Mouse (Mus musculus): ENCODE measurements around the gene Gpr146. TPM values are rescaled to one million over a fixed set of nuclear protein-coding genes. Genes with fewer than 3 reads are reported as not detected.

The Gpr146 gene
- polyA plus RNA-seq, 2 experiments = 1.9 to 2.3 TPM

DNA sequence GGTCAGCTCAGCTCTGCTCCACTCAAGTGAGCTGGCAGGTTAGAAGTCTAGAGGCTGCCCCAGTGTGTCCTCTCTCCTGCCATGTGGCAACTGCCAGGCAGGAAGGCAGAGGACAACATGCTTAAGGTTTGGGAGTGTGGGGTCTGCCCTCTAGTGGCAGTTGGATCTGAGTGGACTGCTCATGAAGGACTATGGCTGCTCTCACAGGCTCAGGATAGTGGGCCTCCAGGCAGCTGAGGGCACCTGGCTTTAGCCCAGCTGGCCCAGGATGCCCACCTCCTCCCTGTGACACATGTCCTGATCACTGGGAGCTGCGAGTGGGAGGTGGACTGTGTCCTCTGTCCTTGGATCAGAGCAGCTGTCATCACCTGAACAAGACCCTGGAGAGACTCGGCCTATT lies 18.8 kb upstream of the Gpr146 start:
- DNase-seq (ENCODE audit: low spot score) (no peak), ATAC-seq (ENCODE audit: low FRiP score, low read depth) (no peak; the same call in 1 of the 2 replicates)
- Histone ChIP-seq H3K4me1 (ENCODE audit: control insufficient read depth, insufficient read depth, low read length) (no peaks in the 10 kb centered on the region), H3K9ac (ENCODE audit: low read depth, low read length, severe bottlenecking) (no peak overlapping the region), H3K4me2 (replicated peaks; ENCODE audit: low read depth, low read length, severe bottlenecking) (no peak overlapping the region), H3K27me3 (ENCODE audit: control insufficient read depth, insufficient read depth, low read length) (no peaks in the 10 kb centered on the region), H3K36me3 (ENCODE audit: control insufficient read depth, insufficient read depth, low read length) (peaks cover 6% of the 10 kb centered on the region), H3K27ac (replicated peaks; ENCODE audit: low read depth, low read length) (no peak overlapping the region), H3K9me3 (ENCODE audit: control insufficient read depth, low read length) (no peaks in the 10 kb centered on the region), H3K4me3 (replicated peaks; ENCODE audit: low read length) (no peak overlapping the region)
- TF ChIP-seq POLR2A (IDR thresholded peaks at IDR 0.05; ENCODE audit: borderline replicate concordance, extremely low read depth, insufficient read depth, insufficient read length) = no peak
- WGBS = 79% methylated on average over 2 of the region's 2 CpGs

DNA sequence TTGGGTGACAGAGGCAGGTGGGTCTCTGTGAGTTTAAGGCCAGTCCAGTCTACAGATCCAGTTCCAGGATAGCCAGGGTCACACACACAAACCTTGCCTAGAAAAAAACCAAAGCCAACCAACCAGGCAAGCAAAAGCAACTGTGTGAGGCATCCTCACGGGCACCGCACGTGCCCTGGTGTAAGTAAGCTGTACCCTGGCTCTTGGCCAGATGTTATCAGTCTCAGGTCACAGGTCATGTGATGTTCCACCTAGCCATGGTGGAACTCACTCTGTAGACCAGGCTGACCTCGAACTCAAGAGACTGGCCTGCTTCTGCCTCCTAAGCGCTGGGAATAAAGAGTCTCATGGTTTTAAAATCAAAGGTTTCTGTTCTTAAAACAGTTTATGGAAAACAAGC lies 18.3 kb upstream of the Gpr146 start:
- ATAC-seq (ENCODE audit: low FRiP score, low read depth) (no peak), DNase-seq (ENCODE audit: low spot score) (no peak)
- Histone ChIP-seq H3K36me3 (ENCODE audit: control insufficient read depth, insufficient read depth, low read length) (peaks cover 6% of the 10 kb centered on the region), H3K27ac (replicated peaks; ENCODE audit: low read depth, low read length) (no peak overlapping the region), H3K4me1 (ENCODE audit: control insufficient read depth, insufficient read depth, low read length) (no peaks in the 10 kb centered on the region; the same call in 1 of the 2 replicates), H3K27me3 (ENCODE audit: control insufficient read depth, insufficient read depth, low read length) (no peaks in the 10 kb centered on the region), H3K9ac (ENCODE audit: low read depth, low read length, severe bottlenecking) (no peak overlapping the region), H3K4me3 (replicated peaks; ENCODE audit: low read length) (no peak overlapping the region), H3K4me2 (replicated peaks; ENCODE audit: low read depth, low read length, severe bottlenecking) (no peak overlapping the region), H3K9me3 (ENCODE audit: control insufficient read depth, low read length) (no peaks in the 10 kb centered on the region)
- WGBS = 86% methylated on average over 5 of the region's 5 CpGs
- TF ChIP-seq POLR2A (IDR thresholded peaks at IDR 0.05; ENCODE audit: borderline replicate concordance, extremely low read depth, insufficient read depth, insufficient read length) = no peak

GRCm38 (mm10) chr5:139363858-139364257 lies 13.6 kb upstream of the Gpr146 start:
- H3K9me3 ChIP-seq (ENCODE audit: control insufficient read depth, low read length) = no peaks in the 10 kb centered on the region
- no peak overlapping the region for H3K4me3 ChIP-seq (replicated peaks; ENCODE audit: low read length)
- ATAC-seq (ENCODE audit: low FRiP score, low read depth) (no peak), DNase-seq (ENCODE audit: low spot score) (no peak)
- no peak for TF ChIP-seq POLR2A (IDR thresholded peaks at IDR 0.05; ENCODE audit: borderline replicate concordance, extremely low read depth, insufficient read depth, insufficient read length)
- 70% methylated on average over 7 of the region's 7 CpGs for WGBS
- H3K27ac ChIP-seq (replicated peaks; ENCODE audit: low read depth, low read length) = no peak overlapping the region
- H3K36me3 ChIP-seq (ENCODE audit: control insufficient read depth, insufficient read depth, low read length) = peaks cover 6% of the 10 kb centered on the region
- H3K4me2 ChIP-seq (replicated peaks; ENCODE audit: low read depth, low read length, severe bottlenecking) = no peak overlapping the region
- H3K9ac ChIP-seq (ENCODE audit: low read depth, low read length, severe bottlenecking) = no peak overlapping the region
- peaks cover 11% of the 10 kb centered on the region; the same call in 1 of the 2 replicates for H3K4me1 ChIP-seq (ENCODE audit: control insufficient read depth, insufficient read depth, low read length)
- H3K27me3 ChIP-seq (ENCODE audit: control insufficient read depth, insufficient read depth, low read length) = no peaks in the 10 kb centered on the region

- Histone ChIP-seq H3K36me3 (ENCODE audit: control insufficient read depth, insufficient read depth, low read length) (peaks cover 6% of the 10 kb centered on the region), H3K27me3 (ENCODE audit: control insufficient read depth, insufficient read depth, low read length) (no peaks in the 10 kb centered on the region), H3K27ac (replicated peaks; ENCODE audit: low read depth, low read length) (0 out of 2 replicates have a peak overlapping the region, but pooled peaks have one; percentile 26), H3K9me3 (ENCODE audit: control insufficient read depth, low read length) (no peaks in the 10 kb centered on the region), H3K4me2 (replicated peaks; ENCODE audit: low read depth, low read length, severe bottlenecking) (no peak overlapping the region; the same call in 1 of the 2 replicates), H3K4me1 (ENCODE audit: control insufficient read depth, insufficient read depth, low read length) (peaks cover 11% of the 10 kb centered on the region; the same call in 1 of the 2 replicates), H3K4me3 (replicated peaks; ENCODE audit: low read length) (no peak overlapping the region), H3K9ac (ENCODE audit: low read depth, low read length, severe bottlenecking) (0 out of 2 replicates have a peak overlapping the region, but pooled peaks have one; percentile 12)
- ATAC-seq (ENCODE audit: low FRiP score, low read depth) = peak; percentile 52
- WGBS = 28% methylated on average over 12 of the region's 12 CpGs
- peak; percentile 82 for DNase-seq (ENCODE audit: low spot score)
- no peak for TF ChIP-seq POLR2A (IDR thresholded peaks at IDR 0.05; ENCODE audit: borderline replicate concordance, extremely low read depth, insufficient read depth, insufficient read length)
Observed at GRCm38 (mm10) chr5:139364260-139364910, 13.1 kb upstream of the Gpr146 start.

DNA sequence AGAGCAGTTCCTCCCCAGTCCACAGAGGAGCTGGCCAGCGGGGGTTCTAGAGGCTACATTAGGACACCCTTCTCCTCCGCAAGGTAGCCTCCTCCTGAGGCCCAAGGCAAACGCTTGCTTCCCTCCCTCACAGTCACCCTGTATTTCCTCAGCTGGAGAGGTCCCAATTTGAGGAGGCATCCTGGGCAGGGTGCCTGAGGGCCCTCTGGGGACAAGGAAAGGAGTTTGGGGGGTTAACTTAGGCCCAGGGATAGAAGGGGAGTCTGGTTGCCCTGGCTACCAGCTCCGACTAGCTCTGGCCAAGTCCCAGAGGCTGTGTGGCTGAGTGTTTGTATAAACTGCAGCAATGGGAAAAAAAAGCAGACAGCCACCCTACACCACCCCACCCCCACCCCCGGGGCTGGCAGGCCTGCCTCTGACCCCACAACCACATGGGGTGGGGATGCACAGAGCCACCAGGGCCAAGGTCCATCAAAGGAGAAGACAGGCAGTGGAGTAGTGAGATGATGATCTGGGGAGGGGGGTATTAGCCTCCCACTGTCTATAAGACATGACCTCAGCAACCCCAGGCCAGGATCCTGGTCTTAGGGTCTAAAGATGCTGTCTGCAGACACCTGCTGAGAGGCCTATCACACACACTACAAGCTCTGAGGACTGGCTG lies 12.5 kb upstream of the Gpr146 start:
- no peak overlapping the region for H3K4me3 ChIP-seq (replicated peaks; ENCODE audit: low read length)
- no peaks in the 10 kb centered on the region for H3K27me3 ChIP-seq (ENCODE audit: control insufficient read depth, insufficient read depth, low read length)
- no peak for TF ChIP-seq POLR2A (IDR thresholded peaks at IDR 0.05; ENCODE audit: borderline replicate concordance, extremely low read depth, insufficient read depth, insufficient read length)
- DNase-seq (ENCODE audit: low spot score) = no peak
- H3K4me1 ChIP-seq (ENCODE audit: control insufficient read depth, insufficient read depth, low read length) = peaks cover 11% of the 10 kb centered on the region; the same call in 1 of the 2 replicates
- no peaks in the 10 kb centered on the region for H3K9me3 ChIP-seq (ENCODE audit: control insufficient read depth, low read length)
- ATAC-seq (ENCODE audit: low FRiP score, low read depth) = no peak
- H3K9ac ChIP-seq (ENCODE audit: low read depth, low read length, severe bottlenecking) = 0 out of 2 replicates have a peak overlapping the region, but pooled peaks have one; percentile 12
- H3K36me3 ChIP-seq (ENCODE audit: control insufficient read depth, insufficient read depth, low read length) = peaks cover 6% of the 10 kb centered on the region
- H3K27ac ChIP-seq (replicated peaks; ENCODE audit: low read depth, low read length) = 0 out of 2 replicates have a peak overlapping the region, but pooled peaks have one; percentile 26
- 27% methylated on average over 5 of the region's 5 CpGs for WGBS
- no peak overlapping the region for H3K4me2 ChIP-seq (replicated peaks; ENCODE audit: low read depth, low read length, severe bottlenecking)

All from limb, embryonic 14.5 days (tissue).